Mouse (Mus musculus) heart, postnatal 0 days (tissue): Measurements from ENCODE around the gene Htra2.

ENCODE experiments used
- CTCF ChIP-seq: IDR thresholded peaks from 2 replicates; pipeline ENCODE4 v1.5.1; 2016; ENCODE audit warnings: antibody characterized with exemption, control low read depth, low read depth
- EP300 ChIP-seq: IDR thresholded peaks from 2 replicates; pipeline ENCODE4 v1.6.1; 2016; ENCODE audit warnings: antibody characterized with exemption, low read depth

- TF ChIP-seq EP300 (no peak), CTCF (no peak)
Observed at GRCm38 (mm10) chr6:83004309-83004708, 50.8 kb downstream of the Htra2 start.
